Mouse (Mus musculus): Measurements from ENCODE around the gene Rufy4.

The Rufy4 gene

DNA sequence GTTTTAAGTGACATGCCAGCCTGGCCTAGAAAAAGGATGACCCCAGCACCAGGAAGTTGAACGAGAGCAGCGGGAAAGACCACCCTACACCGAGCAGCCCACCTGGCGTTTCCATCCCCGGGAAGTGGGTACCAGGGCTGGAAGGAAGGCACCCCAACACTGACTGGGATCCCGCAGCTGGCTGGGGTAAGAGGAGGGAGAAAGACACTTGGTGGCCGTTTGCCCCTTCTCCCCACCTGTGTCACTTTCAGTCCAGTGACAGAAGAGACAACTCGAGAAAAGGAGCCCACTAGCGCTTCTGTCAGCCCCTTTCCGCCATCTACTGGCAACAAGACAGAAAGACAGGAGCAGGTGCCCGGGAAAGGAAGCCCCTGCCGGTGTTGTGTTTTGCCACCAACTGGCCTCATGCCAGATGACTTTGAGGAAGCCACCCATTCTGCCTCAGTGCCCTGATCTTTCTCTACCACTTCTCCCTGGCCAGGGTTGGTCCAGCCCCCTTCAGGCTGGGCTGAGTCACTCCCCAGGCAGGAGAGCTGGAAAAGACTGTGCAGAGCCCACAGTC is at the start of gene Rufy4:
TSS of gene Rufy4 (plus strand) at position 551 of the 562 bp plus-strand sequence.
- peak; percentile 30 for DNase-seq

DNA sequence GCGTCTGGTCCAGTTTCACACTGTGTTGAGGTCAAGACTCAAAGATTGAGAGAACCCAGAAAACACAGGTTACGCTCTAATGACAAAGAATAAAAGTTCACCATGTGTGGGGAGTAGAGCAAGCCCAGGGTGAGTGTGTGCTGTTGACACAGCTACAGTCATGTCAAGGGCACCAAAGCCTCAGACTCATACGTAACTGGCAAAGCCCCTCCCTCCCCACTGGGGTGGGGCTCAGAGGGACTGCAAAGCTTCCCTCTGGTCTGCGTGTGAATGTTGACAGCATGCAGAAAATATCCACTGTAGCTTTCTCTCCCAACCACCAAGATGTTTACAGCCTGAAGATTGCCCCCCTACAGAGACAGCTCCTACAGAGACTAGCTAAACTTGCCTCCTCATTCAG is 49.1 kb upstream of the Rufy4 start:
- no peak for DNase-seq

DNA sequence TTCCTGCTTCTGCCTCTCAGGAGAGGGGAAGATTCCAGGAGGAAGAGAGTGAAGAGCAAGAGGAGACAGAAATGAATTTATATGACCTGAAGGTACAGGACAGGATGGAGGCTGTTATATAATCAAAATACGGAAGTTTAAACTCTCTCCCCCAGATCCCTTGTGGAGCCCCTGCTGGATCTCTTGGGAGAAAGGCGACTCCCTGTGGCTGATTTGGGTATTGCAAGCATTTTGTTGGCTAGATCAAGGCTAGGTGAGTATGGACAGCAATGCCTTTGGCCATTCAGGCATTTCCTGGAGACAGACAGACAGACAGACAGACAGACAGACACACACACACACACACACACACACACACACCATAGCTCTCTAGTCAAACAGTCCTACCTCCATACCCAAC is 48.0 kb upstream of the Rufy4 start:
- DNase-seq = no peak

DNA sequence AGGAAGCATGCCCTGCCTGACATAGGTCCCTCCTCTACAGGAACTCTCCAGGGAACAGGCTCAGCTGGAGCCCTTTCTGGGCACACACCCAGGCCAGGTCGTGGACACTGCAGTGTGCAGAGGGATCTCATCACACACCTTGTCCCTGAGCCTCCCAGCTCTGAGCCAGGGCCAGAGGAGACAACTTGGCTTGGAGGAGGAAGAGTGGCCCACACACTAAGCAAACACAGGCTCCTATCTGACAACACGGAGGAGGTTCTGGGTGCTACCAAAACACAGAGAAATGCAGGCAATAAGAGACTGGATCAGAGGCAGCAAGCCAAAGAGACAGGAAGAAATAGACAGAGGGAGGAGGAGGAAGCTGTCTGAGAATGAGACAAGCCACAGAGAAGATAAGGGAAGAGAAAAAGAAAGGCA is 43.8 kb upstream of the Rufy4 start:
- no peak for DNase-seq

DNA sequence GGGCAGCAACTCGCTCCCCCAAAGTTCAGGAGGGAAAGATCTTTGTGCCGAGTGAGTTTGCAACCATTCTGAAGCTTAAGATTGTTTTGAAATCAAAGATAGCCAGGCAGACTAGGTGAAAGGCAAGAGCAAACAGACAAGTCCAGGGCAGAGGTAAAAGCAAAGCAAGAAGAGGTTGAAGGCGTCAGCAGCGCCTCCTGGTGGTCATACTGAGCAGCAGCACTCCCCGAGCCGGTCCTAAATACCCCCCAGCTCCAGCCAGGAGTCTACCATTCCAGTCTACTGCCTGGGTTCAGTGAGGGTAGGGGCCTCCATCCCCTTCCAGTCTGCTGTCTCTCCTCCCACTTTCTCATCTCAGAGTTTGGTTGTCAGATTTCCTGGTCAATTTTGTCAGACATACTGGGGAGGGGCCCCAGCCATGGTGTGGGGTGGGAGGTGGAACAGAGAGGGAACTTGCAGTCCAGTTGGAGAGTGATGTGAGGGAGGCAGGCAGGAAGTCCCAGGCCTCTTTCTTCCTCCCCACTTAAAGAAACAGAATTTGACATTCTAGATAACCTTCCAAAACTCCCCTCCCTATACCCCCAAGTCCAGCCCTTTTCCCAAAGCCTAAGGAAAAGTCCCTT is 42.4 kb upstream of the Rufy4 start:
- DNase-seq = no peak

DNA sequence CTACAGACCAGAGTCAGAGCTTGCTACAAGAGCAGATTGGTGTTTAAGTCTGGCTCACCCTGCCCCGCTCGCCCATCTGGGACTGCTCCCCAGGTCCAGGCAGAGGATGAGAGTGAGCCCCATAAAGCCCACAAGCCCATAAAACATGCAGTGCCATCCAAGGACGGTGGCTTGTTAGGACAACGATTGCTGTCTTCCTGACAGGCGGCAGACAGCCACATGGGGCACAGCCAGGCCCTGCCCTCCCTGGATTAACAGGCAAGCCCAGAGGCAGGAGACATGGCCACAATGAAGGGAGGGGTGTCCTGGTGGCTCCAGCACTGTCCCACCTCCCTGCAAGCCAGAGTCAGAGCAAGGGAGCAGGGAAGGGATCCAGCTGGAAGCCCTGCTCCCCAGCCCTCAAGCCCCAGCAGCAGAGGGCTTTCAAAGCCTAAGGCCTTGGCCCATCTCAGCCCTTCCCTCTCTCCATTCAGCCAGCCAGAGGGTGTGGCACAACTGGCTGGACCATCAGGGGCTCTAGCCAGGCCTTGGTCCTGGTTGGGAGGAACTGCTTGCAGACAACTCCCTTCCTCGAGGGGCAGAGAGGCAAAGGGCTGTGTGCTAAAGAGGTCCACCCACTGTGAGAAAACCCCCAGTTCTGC is 41.2 kb upstream of the Rufy4 start:
- no peak for DNase-seq

DNA sequence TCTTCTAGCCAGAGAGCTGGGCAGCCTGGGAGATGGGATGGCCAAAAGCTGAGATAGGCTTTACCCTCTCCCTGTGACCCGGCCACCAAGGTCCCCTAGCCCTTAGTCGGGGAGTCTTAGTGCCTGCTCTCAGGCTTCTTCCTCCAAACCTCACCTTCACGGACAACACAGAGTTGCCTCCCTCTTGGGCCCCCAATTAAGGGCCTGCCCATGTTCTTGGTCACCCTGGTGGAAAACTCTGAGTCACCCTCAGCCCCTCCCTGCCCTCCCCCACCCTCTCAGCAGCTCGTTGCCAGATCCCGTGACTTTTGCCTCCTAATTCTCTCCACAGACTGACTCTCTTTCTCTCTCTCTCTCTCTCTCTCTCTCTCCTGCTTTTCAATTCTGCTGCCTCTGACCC is 40.6 kb upstream of the Rufy4 start:
- no peak for DNase-seq

DNA sequence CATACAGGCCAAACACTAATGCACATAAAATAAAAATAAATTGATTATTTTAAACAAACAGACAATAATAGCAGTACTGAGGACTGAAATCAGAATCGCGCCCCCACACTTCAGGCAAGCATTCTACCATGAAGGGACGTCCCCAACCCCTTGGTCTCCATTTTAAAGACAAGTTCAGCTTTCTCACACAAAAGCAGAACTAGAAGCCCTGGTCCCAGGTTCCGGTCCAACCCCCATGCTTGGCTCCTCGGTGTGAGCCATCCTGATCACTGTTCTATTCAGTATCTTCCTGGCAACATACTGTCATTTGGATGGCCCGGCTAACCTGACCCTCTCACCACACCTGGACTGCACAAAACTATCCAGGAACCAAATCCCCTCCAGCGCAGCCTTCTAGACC is 39.8 kb upstream of the Rufy4 start:
- DNase-seq = no peak

DNA sequence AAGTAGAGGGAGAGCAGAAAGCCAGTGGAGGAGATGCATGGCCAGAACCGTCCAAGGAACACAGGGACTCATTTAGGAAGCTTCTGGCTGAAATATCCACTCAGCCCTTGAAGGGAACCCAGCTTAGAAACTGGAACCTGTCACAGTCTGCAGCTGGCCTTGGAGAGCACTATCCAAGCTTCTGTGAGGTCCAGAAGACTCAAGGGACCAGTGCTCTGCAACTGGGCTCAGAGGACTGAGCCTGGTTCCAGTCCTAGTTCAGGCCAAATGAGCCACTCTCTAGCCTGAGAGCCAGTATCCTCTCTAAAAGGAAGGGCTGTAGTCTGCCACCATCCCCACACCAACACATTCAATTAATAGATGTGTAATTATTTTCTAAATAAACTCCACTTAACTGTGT is 36.8 kb upstream of the Rufy4 start:
- no peak for DNase-seq

DNA sequence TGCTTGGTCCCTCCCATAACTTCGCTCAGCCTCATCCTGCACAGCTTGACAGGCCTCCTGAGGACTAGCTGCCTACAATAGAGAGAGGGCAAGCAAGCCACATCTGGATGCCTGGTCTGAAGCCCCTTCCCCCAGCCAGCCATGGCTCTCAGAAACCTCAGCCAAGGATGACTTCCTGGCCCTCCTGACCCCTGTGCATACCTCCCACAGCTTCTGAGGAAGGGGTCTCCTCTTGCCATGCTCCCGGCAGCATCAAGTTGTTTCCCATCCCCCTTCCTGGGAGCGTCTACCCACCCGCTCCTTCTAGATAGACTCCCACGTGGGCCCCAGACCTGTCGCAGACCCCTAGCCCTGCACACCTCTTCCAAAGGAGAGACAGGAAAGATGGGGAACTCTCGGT is 35.0 kb upstream of the Rufy4 start:
- no peak for DNase-seq

DNA sequence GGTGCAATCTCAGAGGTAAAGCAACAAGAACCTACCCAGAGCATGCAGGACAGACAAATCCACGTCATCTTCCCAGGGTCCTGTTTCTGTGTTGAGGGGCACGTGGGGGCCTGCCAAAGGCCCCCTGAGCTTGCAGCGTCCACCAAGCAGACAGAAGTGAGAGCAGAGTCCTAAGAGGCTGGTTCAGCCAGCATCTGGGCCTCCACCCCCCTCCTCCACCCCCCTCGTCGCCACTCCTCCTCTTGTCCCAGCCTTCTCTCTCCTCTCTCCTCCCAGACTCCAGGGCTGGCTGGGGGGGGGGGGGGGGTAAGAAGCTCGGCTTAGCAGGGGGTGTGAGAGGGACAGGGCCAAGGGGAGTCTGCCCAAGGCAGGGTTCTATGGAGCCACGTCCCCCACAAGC is 34.2 kb upstream of the Rufy4 start:
- DNase-seq = no peak

DNA sequence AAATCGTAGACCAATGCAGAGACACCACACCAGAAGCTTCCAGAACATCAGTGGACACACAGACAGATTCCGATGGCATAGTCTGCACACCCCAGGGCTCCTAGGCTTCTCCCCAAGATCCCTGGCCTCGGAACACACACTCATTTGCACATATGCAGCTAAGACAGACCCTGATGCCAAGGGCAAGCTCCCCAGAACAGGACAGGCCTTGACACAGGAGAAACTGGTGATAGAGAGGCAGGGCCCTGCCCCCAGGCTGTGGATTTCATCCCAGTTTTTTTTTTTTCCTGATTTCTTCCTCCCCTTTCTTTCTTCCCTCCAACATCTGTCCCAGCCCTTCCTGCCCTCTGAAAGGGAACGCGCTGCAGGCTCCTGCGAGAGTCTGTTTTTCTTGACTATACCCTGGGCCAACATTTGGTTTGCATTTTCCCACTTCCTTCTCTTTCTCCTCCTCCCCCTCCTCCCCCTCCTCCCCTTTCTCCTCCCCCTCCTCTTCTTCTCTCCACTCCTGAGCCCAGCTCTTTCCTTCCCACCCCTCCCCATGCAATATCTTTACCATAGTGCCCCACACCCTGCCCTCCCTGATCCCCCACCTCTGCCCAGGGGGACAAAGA is 33.6 kb upstream of the Rufy4 start:
- DNase-seq = no peak

DNA sequence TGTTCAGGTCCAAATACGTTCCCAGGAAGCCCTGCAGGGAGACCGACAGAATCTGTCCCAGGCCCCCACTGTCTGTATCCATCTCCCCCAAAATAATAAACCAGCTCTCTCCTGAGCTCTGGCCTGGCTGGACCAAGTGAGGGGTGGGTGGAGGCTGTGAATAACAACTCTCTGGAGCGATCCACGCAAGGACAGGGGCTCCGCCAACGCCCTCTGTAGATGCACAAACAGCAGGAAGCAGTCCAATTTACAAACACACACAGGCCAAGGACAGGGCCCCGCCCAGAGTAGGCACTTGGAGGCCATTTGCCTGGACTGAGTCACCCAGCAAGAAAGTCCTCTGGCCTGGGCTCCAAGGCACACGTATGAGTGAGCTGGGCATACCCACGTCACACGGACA is 33.1 kb upstream of the Rufy4 start:
- no peak for DNase-seq

DNA sequence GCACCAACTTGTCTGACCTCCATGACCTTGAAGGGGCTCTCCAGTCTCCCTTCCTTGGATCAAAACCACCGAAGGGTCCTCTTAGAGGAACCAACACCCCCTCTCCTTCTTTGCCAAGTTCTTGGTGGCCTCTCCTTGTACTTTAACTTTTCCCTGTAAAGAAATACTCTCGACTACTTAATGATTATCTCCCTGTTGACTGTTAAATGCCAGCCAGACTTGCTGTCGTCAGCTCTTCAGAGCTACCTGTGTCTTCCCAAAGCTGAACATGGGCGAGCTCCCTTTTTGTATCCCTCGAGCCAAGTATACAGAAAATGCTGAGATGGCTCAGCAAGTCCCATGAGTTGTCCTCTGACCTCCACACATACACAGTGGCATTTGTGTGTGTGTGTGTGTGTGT is 31.9 kb upstream of the Rufy4 start:
- no peak for DNase-seq

DNA sequence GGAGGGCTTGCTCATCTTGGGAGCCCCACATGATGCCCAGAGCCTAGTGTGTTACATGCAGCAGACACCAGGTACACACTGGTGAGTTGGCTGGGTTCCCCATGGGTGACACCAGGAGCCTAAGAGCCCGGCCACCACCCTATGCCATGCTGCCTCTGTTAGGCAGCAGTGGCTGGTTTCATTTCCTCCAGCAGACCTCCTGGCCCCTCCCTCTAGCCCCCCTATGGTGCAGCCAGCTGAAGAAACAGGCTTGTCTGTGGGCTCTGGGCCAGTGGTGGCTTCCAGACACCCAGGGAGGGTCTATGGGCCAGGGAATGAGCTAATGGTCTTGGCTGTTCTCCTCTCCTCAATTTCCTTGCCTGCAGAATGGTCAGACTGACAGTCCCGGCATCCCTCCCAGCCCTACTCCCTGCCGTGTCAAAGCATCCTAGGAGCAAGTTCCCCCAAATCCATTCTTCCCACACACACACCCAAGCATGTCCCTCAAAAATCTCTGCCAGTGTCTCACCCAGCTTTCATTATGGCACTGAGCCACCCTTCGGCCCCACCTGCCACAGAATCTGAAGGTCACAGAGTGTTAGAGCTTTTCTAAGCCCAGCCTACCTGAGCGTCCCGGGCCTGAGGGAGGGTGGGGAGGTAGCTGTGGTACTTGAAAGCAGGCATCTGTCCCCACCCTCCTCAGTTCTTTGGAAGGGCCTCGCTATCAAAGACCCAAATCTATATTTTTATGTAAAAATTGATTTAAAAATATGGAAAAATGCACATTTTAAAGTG is 30.7 kb upstream of the Rufy4 start:
- peak; percentile 21 for DNase-seq

DNA sequence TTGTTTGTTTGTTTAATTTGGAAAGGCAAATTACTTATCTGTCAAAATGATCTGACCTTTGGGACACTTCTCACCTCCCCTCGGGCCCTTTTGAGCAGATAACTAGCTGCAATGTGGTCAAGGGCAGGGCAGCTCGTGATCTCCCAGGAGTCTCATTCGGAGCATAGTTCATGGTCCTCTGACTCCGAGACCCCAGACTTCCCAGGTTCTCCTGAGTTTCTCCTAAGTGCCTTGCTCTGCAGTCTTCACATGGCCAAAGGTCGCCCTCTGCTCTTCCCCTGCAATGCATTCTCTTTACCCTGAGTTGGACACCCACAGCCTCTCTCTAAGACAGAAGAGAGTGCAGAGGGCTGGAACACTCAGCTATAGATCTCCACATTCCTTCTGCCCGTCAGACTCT is 30.0 kb upstream of the Rufy4 start:
- no peak for DNase-seq

DNA sequence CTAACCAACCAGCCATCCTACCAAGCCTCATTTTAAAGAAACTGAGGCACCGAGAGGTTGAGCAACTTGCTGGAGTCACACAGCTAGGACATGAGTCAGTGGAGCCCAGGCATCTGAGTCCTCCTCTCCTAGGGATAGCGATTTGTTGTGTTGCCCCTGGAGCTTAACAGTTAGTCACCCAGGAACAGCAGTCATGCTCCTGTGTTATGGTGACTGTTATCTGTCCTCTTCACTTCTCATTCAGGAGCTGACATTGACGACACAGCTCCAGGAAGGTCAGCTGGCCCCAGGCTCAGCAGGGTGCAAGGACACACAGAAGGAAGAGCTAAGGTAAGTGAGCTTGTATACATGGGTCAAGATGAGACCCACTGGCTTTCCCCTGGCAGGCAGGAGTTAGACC is 29.6 kb upstream of the Rufy4 start:
- no peak for DNase-seq

DNA sequence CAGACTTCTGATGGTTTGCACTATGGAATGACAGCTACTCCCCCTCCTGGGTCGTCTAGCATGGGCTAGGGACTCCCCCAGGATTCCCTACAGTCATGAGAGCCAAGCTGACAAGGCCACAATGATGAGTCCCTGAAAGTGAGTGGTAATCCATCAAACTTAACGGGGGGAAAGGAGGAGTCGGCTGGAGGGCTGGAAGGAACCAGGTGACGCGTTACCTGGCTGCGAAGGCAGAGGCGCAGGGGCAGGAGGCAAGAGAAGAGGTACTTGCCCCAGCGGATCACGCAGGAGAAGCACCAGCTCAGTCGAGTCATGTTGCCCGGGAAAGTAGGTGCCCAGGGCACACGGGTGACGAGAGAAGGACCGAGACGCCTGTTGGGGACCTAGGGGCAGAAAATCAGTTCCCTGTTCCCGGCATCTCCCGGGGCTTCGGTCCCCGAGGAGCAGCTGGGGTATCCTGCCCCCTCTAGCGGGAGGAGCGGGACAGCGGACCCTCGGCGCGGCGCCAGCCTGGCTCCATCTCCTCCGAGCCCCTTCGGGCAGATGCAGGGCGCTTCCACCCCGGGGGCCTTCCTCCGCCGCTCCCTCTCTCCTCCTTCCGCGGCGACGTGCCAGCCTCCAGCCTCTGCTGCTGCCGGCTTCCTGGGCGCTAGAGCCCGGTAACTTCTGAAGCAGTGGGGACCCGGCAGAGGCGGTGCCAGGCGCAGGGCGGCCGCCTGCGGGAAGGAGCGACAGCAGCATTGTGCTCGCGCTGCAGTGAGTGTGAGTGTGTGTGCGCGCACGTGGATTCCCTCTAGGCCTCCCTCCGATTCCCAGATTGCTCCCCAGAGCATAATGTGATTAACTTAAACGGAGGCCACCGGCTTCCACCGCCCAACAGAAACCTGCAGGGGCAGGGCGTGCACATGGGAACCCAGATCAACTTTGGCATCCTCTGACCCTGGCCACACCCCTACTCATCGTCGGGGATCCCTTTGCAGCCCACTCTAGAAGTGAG is 27.0 kb upstream of the Rufy4 start:
- no peak for DNase-seq

DNA sequence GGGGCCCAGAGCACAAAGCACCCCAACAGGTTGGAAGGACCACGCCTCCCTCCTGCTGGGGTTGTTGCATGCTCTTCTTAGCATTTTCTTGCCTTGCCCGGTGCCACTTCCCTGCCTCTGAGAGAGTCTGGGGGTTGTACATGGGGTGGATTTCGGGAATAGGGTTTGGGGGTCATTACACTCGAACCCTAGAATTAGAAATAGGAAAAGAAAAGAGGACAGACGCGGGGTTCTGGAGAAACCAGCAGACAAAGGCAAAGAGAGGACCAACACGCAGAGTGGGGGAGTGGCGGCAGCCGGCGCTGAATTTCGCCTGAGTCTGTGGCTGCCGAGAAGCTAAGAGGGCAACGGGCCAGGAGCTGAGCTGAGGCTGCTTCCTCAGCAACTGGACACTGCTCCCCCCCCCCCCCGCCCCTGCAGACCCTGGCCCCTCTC is 26.3 kb upstream of the Rufy4 start:
- no peak for DNase-seq

DNA sequence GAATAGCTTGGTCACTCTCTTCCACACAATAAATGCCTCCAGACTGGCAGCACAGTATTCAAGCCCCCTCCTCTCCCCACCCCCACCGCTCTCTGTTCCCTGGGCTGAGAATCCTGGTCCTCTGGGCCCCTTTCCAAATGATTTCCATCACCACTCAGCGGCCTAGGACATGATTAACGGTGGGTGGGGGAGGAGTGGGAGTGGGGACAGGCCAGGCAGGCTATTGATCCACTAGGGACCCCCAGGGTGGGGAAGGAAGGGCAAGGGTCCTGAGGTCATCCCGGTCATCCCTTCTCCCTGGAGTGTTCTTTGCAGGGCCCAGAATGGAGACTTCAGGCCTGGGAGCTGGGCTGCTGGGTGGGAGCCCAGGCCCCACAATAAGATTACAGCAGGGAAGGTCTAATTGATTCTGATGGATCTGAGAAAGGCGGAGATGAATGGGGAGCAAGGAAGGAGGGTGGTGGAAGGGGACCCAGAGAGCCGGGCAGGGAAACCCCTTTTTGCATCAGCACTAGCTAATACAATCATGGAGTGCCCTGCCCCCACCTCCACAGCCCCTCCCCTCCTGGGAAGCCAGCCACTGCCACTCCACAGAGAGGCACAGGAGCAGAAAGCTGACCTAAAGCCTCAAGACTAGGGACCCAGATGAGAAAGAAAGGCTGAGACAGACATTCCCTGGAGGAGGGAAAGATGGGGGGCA is 21.5 kb upstream of the Rufy4 start:
- no peak for DNase-seq

DNA sequence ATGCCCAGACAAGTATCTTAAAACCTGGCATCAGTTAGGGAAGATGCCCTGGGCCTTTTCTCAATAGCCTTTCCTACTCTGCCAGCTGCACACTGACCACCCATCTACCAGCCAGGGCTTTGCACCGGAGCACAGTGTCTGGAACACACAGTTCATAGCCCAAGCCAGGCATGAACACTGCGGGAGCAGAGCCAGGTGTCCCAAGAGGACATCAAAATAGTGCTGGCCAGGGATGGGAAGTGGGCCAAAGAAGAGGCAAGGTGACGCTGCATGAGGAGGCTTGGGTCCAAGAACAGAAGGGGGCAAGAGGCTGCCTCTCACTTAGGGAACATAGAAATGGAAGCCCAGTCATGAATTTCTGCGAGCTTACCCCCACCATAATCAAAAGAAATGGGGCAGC is 19.7 kb upstream of the Rufy4 start:
- no peak for DNase-seq

DNA sequence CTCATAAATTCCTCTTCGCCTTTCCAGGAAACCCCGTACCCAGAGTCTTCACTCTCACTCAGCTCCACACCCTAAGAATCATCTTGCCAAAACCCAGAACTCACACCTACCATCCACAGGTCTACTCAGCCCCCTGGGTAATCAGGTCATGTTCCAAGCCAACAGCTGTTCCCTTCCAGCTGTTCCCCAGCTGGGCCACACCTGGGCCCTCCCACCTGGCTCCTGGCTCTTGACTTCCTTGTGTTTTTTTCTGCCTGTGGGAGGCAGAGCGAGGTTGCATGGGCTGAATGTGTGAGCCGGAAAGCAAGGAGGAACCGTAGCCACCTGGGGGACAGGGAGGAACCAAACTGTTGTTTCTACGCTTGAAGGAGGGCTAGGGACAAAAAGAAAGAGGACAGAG is 19.1 kb upstream of the Rufy4 start:
- DNase-seq = no peak
